Mouse (Mus musculus): ENCODE data around the gene Dhx37. TPM values are rescaled to one million over a fixed set of nuclear protein-coding genes. Genes with fewer than 3 reads are reported as not detected.

Gene Dhx37
- total RNA-seq, 2 experiments from 2014 or later: 15.0 to 15.4 TPM

DNA sequence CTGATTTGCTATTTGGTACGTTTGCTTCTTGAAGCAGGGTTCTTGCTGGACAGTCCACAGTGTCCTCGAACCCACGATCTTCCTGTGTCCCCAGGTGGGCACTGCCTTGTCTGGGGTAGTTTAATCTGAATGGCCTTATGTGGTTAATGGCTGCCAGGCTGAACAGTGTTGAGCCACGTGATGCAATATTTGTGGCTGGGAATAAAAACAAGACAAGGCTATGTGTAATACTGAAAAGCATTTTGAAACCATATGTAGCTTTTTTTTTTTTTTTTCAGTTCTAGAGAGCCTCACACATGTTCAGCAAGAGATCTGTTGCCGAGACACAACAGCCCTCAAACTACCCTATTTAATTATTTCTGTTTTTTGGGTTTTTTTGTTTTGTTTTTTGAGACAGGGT, 65.8 kb downstream of the Dhx37 start:
- DNase-seq (ENCODE audit: low spot score in 2 of 2): no peak

DNA sequence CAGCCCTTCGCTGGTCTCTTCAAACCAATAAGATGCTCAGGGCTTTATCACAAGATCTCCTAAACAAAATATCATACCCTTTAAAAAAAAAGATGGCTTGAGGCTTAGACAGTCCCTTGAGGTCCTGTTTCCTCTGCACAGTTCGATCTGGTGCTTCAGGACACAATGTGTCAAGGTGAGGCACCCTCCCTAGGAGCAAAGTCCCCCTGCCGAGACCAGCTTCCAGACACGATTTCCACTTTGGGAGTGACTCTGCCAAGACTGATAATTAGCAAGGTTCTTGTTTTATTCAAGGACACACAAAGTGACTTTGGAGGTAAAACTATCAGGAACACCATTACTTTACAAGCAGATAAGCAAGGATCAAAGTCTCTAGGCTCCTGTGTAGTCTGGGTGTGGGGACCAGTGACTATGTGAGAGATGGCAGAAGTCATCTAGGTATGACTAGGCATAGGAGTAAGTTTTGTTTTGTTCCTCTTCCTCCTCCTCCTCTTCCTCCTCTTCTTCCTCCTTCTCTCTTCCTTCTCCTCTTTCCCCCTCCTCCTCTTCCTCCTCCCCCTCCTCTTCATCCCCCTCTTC, 69.0 kb downstream of the Dhx37 start:
- DNase-seq (ENCODE audit: low spot score in 2 of 2): no peak

DNA sequence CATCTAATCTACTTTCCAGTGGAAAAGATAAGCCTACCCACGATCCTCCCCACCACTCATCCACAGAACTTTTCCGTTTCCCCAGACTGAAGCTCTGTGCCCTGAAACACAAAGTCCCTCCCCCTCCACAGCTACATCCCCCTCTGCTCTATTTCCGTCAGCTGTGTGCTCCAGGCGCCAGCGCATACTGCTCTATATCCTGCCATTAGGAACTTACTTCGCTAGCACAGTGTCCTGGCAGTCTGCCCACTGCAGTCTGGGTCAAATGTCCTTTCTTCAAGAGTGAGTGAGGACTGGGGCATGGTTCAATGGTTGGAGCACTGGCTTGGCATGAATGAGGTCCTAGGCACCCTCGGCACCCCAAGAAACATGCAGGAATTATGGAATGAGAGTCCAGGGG, 70.0 kb downstream of the Dhx37 start:
- no peak for DNase-seq (ENCODE audit: low spot score in 2 of 2)

Small RNA genes within 50 kb of the gene (microRNA-seq; reads per million reads assigned to microRNA genes)
- 0 reads per million in 2 experiments for gene Gm27551

Other genes with a start within 250 kb of the Dhx37 start
- gene Scarb1, start 93.0 kb downstream of the Dhx37 start, total RNA-seq (2021): 10 to 100 TPM; 29.4 to 32.7 TPM
- gene Gm10382, start 44.8 kb downstream of the Dhx37 start, total RNA-seq (2021): under 1 TPM in 1 of 2 experiments, not detected in 1; 0.46 TPM
- 100 to 1,000 TPM; 754 to 818 TPM for gene Ubc, start 43.9 kb downstream of the Dhx37 start, total RNA-seq (2021)
- 100 to 1,000 TPM in 1 of 2 experiments, 10 to 100 TPM in 1; 92.7 to 107 TPM for gene Bri3bp, start 7.4 kb upstream of the Dhx37 start, total RNA-seq (2021)
- gene Aacs, start 41.7 kb upstream of the Dhx37 start, total RNA-seq (2021): 10 to 100 TPM; 48.7 to 49.1 TPM
- gene Tmem132b, start 97.7 kb upstream of the Dhx37 start, total RNA-seq (2021): 100 to 1,000 TPM; 113 to 116 TPM

Data from layer of hippocampus, adult 18-20 months (tissue).